Mouse (Mus musculus) forebrain, embryonic 11.5 days (tissue): Measurements from ENCODE around the gene Ttc30a1. TPM values are rescaled to one million over a fixed set of nuclear protein-coding genes. Genes with fewer than 3 reads are reported as not detected.
"Not testable (repeated sequence)": the region's sequence is repeated elsewhere in the genome, so short reads cannot be mapped to it uniquely, and the experiment has no call there.

ENCODE experiments used
- ATAC-seq: fragments of 200-750 bp; cut with Nextera tagmentation; replicated peaks from 2 replicates; pipeline ENCODE4 v1.8.0; 2017; ENCODE audit warnings: moderate TSS enrichment; ENCODE audit not compliant: low FRiP score
- DNase-seq: peaks from one replicate; pipeline ENCODE4 v3.0.0-alpha.2; 2017; ENCODE audit warnings: low spot score
- H3K27ac ChIP-seq: fragments of 300-500 bp; sonication (generic); 2 replicates; pipeline ENCODE4 v1.5.1; 2014; ENCODE audit warnings: low read depth, low read length
- H3K27me3 ChIP-seq: fragments of 300-500 bp; sonication (generic); 2 replicates; pipeline ENCODE4 v1.6.1; 2014; ENCODE audit warnings: mild to moderate bottlenecking, low read length, mixed read lengths; ENCODE audit not compliant: control insufficient read depth, insufficient read depth
- H3K36me3 ChIP-seq: fragments of 300-500 bp; sonication (generic); 2 replicates; pipeline ENCODE4 v1.6.1; 2014; ENCODE audit warnings: mild to moderate bottlenecking, low read length, moderate library complexity, mixed read lengths; ENCODE audit not compliant: control insufficient read depth, insufficient read depth
- H3K4me1 ChIP-seq: fragments of 300-500 bp; sonication (generic); replicated peaks from 2 replicates; pipeline ENCODE4 v1.6.1; 2014; ENCODE audit warnings: low read length, mixed read lengths; ENCODE audit not compliant: control insufficient read depth, insufficient read depth
- H3K4me2 ChIP-seq: fragments of 300-500 bp; sonication (generic); 2 replicates; pipeline ENCODE4 v1.6.1; 2014; ENCODE audit warnings: low read depth, mild to moderate bottlenecking, low read length, moderate library complexity, mixed read lengths; ENCODE audit not compliant: severe bottlenecking
- H3K4me3 ChIP-seq: fragments of 300-500 bp; sonication (generic); 2 replicates; pipeline ENCODE4 v1.5.1; 2014; ENCODE audit warnings: low read depth, low read length
- H3K9ac ChIP-seq: fragments of 300-500 bp; sonication (generic); 2 replicates; pipeline ENCODE4 v1.6.1; 2014; ENCODE audit warnings: low read length
- H3K9me3 ChIP-seq: fragments of 300-500 bp; sonication (generic); 2 replicates; pipeline ENCODE4 v1.6.1; 2016; ENCODE audit warnings: low read length, mixed read lengths; ENCODE audit not compliant: control insufficient read depth
- WGBS: fragments of 180-500 bp; shearing (Covaris S2); extraction: QIAGEN DNeasy Blood & Tissue Kit; methylation state at CpG from one replicate; pipeline ENCODE4 v1.1.7; 2014; 5-methylcytosine and 5-hydroxymethylcytosine counted together
- polyA plus RNA-seq: library from polyadenylated mRNA; unstranded; fragments of >200 nt; fragmentation: Nextera tagmentation; extraction: Ambion mirVana; gene quantifications from 2 replicates; pipeline ENCODE4 v1.2.1, GENCODE M21; 2014

Ttc30a1 gene
- polyA plus RNA-seq, 1 experiment from 2014 or later = 11.2 TPM

DNA sequence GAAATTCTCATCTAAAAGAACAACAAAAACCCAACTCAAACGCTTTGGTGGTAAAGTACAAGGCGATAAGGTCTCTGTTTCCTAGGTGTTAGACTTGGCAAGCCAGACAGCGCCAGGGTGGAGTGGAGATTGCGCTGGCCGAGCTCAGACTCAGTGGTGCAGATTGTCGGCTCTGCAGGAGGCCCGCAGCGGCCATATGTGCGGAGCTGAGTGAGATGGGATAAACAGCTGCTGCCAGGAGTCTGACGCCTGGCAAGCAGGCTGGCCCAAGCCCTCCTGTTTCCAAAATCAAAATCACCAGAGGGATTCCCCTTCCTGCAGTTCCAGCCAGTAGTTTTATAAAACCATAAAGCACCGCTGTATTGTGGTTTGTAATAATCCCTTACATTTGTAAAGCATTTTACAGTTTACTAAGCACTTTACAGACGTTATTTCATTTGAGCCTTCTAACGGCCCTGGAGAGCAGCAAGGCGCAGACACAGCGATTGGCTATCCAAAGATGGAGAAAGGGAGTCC is 21.9 kb downstream of the Ttc30a1 start:
- H3K27me3 ChIP-seq = no peaks in the 10 kb centered on the region
- no peak overlapping the region for H3K27ac ChIP-seq
- peak; percentile 63; the same call in 1 of the 2 replicates for ATAC-seq
- no peaks in the 10 kb centered on the region for H3K36me3 ChIP-seq
- H3K9ac ChIP-seq = peak overlapping the region; percentile 23; the same call in 1 of the 2 replicates
- peaks cover 8% of the 10 kb centered on the region; the same call in 1 of the 2 replicates for H3K4me1 ChIP-seq
- no peaks in the 10 kb centered on the region for H3K9me3 ChIP-seq
- 5% methylated on average over 15 of the region's 15 CpGs for WGBS
- no peak overlapping the region for H3K4me3 ChIP-seq
- peak overlapping the region; percentile 41; the same call in 1 of the 2 replicates for H3K4me2 ChIP-seq
- peak; percentile 65 for DNase-seq

DNA sequence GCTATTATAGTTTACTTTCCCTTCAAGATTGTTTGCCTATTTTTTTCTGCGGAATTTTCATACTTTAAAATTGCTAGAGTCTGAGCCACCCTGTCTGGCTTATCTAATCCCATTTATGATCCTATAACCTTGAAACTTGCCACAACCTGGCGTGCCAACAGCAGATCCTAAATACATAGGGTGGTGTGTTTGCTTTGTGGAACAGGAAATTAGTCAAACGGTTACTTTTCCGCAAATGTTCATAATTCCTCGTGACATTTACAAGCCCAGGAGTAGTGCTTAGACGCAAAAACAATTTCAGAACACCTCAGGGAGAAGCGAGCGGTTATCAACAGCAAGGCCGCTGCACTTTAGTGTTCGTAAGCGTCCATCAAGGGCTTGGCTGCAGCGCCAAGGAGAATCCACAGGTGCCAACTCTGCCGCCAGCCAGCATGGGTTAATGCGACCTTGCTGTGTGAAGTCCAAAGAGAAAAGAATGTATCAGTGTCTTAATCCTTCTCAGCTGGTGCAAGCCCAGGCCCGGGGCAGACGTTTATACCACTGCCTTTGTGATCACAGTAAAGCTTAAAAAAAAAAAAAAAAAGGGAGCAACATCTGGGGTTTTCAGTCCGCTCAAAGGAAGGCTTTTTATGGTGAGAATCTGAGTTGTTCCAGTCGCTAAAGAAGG is 22.5 kb downstream of the Ttc30a1 start:
- ATAC-seq (peak; percentile 52), DNase-seq (peak; percentile 61)
- Histone ChIP-seq H3K36me3 (no peaks in the 10 kb centered on the region), H3K4me3 (no peak overlapping the region), H3K4me2 (peak overlapping the region; percentile 41; the same call in 1 of the 2 replicates), H3K27me3 (no peaks in the 10 kb centered on the region), H3K4me1 (peaks cover 6% of the 10 kb centered on the region; the same call in 1 of the 2 replicates), H3K9me3 (no peaks in the 10 kb centered on the region), H3K9ac (no peak overlapping the region; the same call in 1 of the 2 replicates), H3K27ac (no peak overlapping the region)
- WGBS = 24% methylated on average over 18 of the region's 18 CpGs

DNA sequence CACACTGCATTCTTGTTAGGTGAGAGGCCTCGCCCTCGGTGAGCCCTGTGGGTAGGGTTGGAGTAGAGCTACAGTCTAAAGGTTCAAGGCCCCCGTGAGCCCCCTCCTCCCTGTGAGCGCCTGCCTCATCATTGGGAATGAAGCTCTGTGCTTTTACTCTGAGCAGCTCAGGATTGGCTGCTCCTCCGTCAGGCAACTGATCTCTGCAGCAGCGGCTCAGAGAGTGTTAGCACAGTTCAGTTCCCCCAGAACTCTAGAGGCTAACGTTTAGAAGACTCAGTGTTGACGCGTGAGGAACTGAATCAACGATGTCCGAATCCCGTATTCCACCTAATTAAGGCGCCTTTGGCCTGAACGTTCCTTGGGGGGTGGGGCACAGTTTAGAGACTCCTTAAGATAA is 26.1 kb downstream of the Ttc30a1 start:
- 49% methylated on average over 14 of the region's 14 CpGs for WGBS
- H3K36me3 ChIP-seq = no peaks in the 10 kb centered on the region
- peaks cover 6% of the 10 kb centered on the region; the same call in 1 of the 2 replicates for H3K4me1 ChIP-seq
- H3K4me2 ChIP-seq = no peak overlapping the region
- no peak for DNase-seq
- no peak for ATAC-seq
- H3K27me3 ChIP-seq = no peaks in the 10 kb centered on the region; the same call in 1 of the 2 replicates
- no peak overlapping the region for H3K27ac ChIP-seq
- no peaks in the 10 kb centered on the region for H3K9me3 ChIP-seq
- no peak overlapping the region for H3K4me3 ChIP-seq
- no peak overlapping the region for H3K9ac ChIP-seq

DNA sequence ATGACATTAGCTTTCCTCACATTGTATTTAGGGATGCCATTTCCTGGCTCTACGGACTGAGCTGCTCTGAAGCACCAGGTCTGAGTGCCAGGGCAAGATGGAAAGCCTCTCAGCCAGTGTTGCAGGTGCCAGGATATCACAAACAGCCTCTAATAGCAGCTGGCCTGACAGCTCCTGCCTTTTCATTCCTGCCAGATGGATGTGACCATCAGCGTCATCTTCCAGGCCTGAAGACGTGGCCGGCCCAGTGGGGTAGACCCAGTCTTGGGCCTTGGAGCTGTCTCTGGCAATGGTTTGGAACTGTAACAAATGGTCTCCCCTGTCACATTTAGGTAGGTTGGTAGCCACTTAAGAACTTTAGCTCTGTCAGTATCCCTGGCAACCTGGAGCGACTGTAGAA is 28.4 kb downstream of the Ttc30a1 start:
- Histone ChIP-seq H3K9me3 (no peaks in the 10 kb centered on the region), H3K4me2 (no peak overlapping the region), H3K27me3 (no peaks in the 10 kb centered on the region; the same call in 1 of the 2 replicates), H3K36me3 (no peaks in the 10 kb centered on the region), H3K4me3 (no peak overlapping the region), H3K9ac (no peak overlapping the region), H3K27ac (no peak overlapping the region), H3K4me1 (no peaks in the 10 kb centered on the region)
- ATAC-seq (no peak), DNase-seq (no peak)
- 91% methylated on average over 5 of the region's 5 CpGs for WGBS

DNA sequence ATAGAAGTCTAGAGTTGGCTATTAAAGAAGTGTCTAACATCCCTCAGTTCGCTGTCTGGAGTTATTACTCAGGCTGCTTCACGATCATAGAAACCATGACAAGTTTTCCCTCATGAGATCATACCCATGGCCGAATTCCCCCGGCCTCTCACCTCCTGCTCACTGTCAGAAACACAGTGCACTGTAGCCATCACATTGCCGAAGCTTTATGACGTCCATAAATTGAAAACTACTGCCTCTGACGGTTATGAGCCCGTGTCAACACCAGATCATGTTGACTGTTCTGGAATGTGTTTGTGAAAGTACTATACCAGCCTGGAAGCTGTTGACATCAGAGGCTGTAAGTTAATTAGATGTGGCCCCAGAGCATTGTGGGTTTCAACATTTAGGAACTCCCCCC is 31.1 kb downstream of the Ttc30a1 start:
- no peak for DNase-seq
- Histone ChIP-seq H3K9me3 (no peaks in the 10 kb centered on the region), H3K9ac (no peak overlapping the region), H3K27me3 (no peaks in the 10 kb centered on the region; the same call in 1 of the 2 replicates), H3K4me1 (no peaks in the 10 kb centered on the region), H3K36me3 (no peaks in the 10 kb centered on the region), H3K4me2 (no peak overlapping the region), H3K4me3 (no peak overlapping the region), H3K27ac (no peak overlapping the region)
- WGBS = 91% methylated on average over 8 of the region's 8 CpGs
- ATAC-seq = no peak

DNA sequence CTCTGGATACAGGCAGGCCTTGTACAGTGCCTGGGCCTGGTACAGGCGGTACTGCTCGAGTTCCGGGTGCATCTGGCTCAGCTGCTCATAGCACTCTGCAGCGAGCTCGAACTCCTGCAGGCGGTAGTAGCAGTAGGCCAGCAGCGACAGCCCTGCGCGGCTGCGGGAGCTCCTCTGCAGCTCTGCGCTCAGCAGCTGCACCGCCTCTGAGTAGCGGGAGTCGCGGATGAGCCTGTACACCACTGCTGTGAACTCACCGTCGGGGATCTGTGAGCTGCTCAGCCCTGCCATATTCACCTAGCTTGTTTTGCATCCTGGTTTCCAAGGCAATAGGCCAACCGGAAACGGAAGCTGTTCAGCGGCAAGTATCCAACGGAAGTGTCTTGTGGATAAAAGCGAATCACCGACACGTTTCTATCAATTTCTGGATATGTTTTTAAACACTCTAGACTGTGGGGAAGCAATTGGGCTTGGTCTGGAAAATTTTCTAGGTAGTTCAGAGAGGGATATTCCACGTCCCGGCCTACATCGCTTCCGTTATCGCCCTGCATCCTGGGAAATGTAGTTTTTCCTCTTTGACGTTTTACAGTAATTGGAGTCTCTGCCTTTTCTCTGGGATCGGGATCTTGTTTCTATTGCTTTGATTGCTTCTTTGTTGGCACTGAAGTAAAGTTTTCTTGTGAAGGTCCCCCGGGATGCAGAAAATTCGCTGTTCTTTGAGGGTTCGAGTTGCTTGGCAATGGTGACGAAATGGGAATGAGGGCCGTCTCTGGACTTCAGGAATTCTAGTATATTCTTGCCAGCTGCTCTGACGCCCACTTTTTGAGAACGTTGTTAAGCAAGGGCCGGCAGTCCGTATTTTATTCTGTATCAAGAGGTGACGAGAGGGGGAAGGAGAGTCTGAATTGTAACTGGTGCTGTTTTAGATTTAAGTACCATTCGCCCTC is 43.4 kb downstream of the Ttc30a1 start, which contains the start of gene Ttc30b:
Gene Ttc30b (minus strand): TSS at position 469 of the 947 bp plus-strand sequence.
- Histone ChIP-seq H3K36me3 (no peaks in the 10 kb centered on the region), H3K4me2 (peak within 1 kb of the TSS; percentile 63), H3K27me3 (no peaks in the 10 kb centered on the region), H3K4me1 (no peaks in the 10 kb centered on the region), H3K4me3 (peak within 1 kb of the TSS; percentile 53), H3K9ac (peak within 1 kb of the TSS; percentile 70), H3K9me3 (no peaks in the 10 kb centered on the region), H3K27ac (peak within 1 kb of the TSS; percentile 46; the same call in 1 of the 2 replicates)
- WGBS = 5% methylated on average over 36 of the region's 42 CpGs
- ATAC-seq = peak; percentile 92
- DNase-seq = peak; percentile 80

DNA sequence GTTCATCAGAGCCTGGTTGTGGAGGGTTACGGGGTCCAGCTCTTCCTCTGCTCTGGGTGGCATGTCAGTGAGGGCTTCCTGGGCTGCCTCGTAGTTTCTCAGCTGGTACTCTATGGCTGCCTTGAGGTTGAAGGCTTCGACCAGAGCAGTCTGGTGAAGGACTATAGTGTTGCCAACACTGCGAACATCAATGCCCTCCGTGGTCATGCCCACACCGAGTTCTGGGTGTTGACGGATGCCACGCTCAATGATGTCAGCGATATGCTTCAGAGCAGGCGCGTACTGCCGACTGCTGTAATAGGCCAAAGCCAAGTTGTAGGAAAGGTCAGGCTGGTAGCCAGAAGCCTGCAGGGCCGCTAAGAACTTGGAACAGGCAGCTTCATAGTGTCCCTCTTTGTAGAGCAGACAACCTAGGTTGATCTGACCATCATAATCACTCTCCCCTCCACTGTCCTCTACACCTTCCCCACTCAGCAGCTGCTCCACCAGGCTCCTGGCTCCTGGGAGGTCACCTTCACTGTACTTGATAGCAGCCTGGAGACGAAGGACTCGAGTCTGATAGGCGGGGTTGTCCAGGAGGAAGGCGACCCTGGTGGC is 44.1 kb downstream of the Ttc30a1 start:
- H3K9ac ChIP-seq, DNase-seq, H3K36me3 ChIP-seq, H3K27ac ChIP-seq, H3K27me3 ChIP-seq, H3K9me3 ChIP-seq, H3K4me1 ChIP-seq: not testable (repeated sequence)
- ATAC-seq = peak; percentile 30
- Histone ChIP-seq H3K4me2 (peak overlapping the region; percentile 63), H3K4me3 (peak overlapping the region; percentile 53)
- WGBS = 68% methylated on average over 16 of the region's 17 CpGs

DNA sequence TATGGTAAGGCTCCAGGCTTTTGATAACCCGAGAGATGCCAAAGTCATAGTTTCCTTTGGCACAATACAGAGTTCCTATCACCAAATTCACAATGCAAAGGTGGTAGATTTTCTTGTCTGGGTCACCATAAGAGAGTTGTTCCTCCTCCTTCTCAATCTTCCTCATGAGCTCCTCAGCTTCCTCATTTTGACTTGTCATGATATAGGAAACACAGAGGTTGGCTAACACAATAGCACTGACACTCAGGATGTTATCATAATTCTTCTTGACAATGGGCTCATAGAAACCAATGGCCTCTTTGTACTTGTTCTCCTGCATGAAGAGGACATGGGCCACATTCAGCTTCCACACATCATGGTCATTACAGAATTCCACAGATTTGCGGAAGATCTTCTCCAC is 45.1 kb downstream of the Ttc30a1 start:
- not testable (repeated sequence) for DNase-seq, H3K4me2 ChIP-seq, H3K9me3 ChIP-seq, H3K36me3 ChIP-seq, H3K27me3 ChIP-seq, H3K27ac ChIP-seq, H3K4me3 ChIP-seq, H3K4me1 ChIP-seq, H3K9ac ChIP-seq, ATAC-seq
- 92% methylated on average over 2 of the region's 2 CpGs for WGBS
